Mouse (Mus musculus) adrenal gland, postnatal 14 days (tissue): ENCODE data around the gene 2900026A02Rik. TPM values are rescaled to one million over a fixed set of nuclear protein-coding genes. Genes with fewer than 3 reads are reported as not detected.

Experiments used
- DNase-seq: peaks from one replicate; pipeline ENCODE4 v3.0.0; 2021; ENCODE audit warnings: mixed read lengths
- total RNA-seq: library from RNA; stranded (reverse); gene quantifications from 2 replicates; pipeline ENCODE4 v1.2.3, GENCODE M21; 2021

The 2900026A02Rik gene
- total RNA-seq, 1 experiment from 2014 or later: 18.2 TPM

GRCm38 (mm10) chr5:113038601-113039000 is 182.4 kb downstream of the 2900026A02Rik start:
- DNase-seq: no peak

Other genes with a start within 250 kb of the 2900026A02Rik start
- gene Grk3, start 205.4 kb downstream of the 2900026A02Rik start, total RNA-seq: 36.7 and 37.5 TPM in 2 replicates
- not detected in 2 replicates for gene Crybb2, start 151.1 kb downstream of the 2900026A02Rik start, total RNA-seq
- 1.4 and 2.2 TPM in 2 replicates for gene Crybb3, start 139.7 kb downstream of the 2900026A02Rik start, total RNA-seq
- gene Tmem211, start 5.7 kb upstream of the 2900026A02Rik start, total RNA-seq: not detected in 2 replicates
- gene Sgsm1, start 89.5 kb upstream of the 2900026A02Rik start, total RNA-seq: 8.8 and 10.4 TPM in 2 replicates
- gene Aym1, start 136.1 kb upstream of the 2900026A02Rik start, total RNA-seq: not detected in 2 replicates